In the genomic region with DNA sequence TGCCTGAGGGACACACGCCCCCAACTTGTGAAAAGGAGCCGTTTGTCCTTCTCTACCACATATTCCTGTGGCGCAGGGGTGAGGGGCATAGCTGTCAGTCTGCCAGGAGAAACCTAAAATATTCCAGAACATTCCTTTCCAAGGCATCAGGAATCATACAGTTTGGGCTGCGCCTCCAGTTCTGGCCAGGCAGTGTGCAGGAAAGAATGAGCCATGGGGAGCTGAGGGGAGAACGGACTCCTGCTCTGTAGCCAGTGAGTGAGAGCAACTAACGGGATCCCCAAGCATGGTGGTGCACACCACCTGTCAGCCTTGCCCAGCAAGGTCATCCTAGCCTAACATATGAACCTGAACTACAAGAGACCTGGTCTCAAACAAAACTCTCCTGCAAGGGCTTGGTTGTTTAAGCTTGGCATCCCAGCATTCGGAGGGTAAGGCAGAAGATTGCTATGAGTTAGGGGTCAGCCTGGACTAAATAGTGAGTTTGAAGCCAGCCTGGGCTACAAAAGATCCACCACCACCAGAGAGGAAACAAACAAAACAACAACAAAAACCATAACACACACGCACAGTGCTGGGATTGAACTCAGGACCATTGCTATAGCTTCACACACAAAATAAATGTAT, we compare ENCODE assay signal across 8 mouse cellular contexts. TPM values are rescaled to one million over a fixed set of nuclear protein-coding genes. Genes with fewer than 3 reads are reported as not detected.
DNase-seq lines count a peak whose midpoint lies in the region; ATAC-seq and TF ChIP-seq lines count a peak whose summit lies in the region.

No protein-coding gene starts in this region.

- H3K4me3 ChIP-seq in thymus, adult 2 months (ENCODE audit: control insufficient read depth, insufficient read depth, low read length): no peak overlapping the region
- no peak overlapping the region for H3K4me3 ChIP-seq in heart, embryonic 16.5 days (ENCODE audit: low read length)
- H3K4me3 ChIP-seq in stomach, postnatal 0 days (ENCODE audit: low read depth, low read length): no peak overlapping the region

- 64% methylated on average over 8 of the region's 8 CpGs for WGBS in thymus, adult 2 months
- 44% methylated on average over 8 of the region's 8 CpGs for WGBS in heart, embryonic 16.5 days
- WGBS in stomach, postnatal 0 days: 44% methylated on average over 8 of the region's 8 CpGs

- no peak for TF ChIP-seq EP300 in stomach, postnatal 0 days (optimal IDR thresholded peaks at IDR 0.05)

- H3K4me2 ChIP-seq in heart, embryonic 16.5 days (ENCODE audit: low read depth, low read length): peak overlapping the region; percentile 34
- H3K4me2 ChIP-seq in stomach, postnatal 0 days (replicated peaks; ENCODE audit: low read depth): no peak overlapping the region

- peaks cover 10% of the 10 kb centered on the region for H3K4me1 ChIP-seq in thymus, adult 2 months (replicated peaks; ENCODE audit: control insufficient read depth, insufficient read depth, low read length)
- peaks cover 16% of the 10 kb centered on the region for H3K4me1 ChIP-seq in heart, embryonic 16.5 days (ENCODE audit: control insufficient read depth, insufficient read depth, low read length)
- no peaks in the 10 kb centered on the region for H3K4me1 ChIP-seq in stomach, postnatal 0 days (replicated peaks; ENCODE audit: control insufficient read depth, insufficient read depth)

- no peak for TF ChIP-seq POLR2A in thymus, adult 2 months (IDR thresholded peaks at IDR 0.05; ENCODE audit: control insufficient read depth, extremely low read depth, insufficient read depth, low read length, poor library complexity)

- H3K27ac ChIP-seq in thymus, adult 2 months (ENCODE audit: control insufficient read depth, insufficient read depth, low read length): peak overlapping the region; percentile 23; the same call in 1 of the 2 replicates
- peak overlapping the region; percentile 84 for H3K27ac ChIP-seq in heart, embryonic 16.5 days (ENCODE audit: low read length)
- peak overlapping the region; percentile 85 for H3K27ac ChIP-seq in stomach, postnatal 0 days (replicated peaks)

- H3K36me3 ChIP-seq in thymus, adult 2 months (ENCODE audit: control insufficient read depth, insufficient read depth, low read length): no peaks in the 10 kb centered on the region
- no peaks in the 10 kb centered on the region for H3K36me3 ChIP-seq in heart, embryonic 16.5 days (ENCODE audit: control insufficient read depth, insufficient read depth)
- no peaks in the 10 kb centered on the region for H3K36me3 ChIP-seq in stomach, postnatal 0 days (ENCODE audit: control insufficient read depth, insufficient read depth, low read length)

- H3K27me3 ChIP-seq in thymus, adult 2 months (ENCODE audit: control insufficient read depth, insufficient read depth, low read length): no peaks in the 10 kb centered on the region
- H3K27me3 ChIP-seq in heart, embryonic 16.5 days (ENCODE audit: control insufficient read depth, insufficient read depth, low read length): no peaks in the 10 kb centered on the region
- H3K27me3 ChIP-seq in stomach, postnatal 0 days (ENCODE audit: control insufficient read depth, insufficient read depth, low read length): no peaks in the 10 kb centered on the region

- ATAC-seq in heart, embryonic 16.5 days (replicated peaks; ENCODE audit: extremely low read depth, insufficient read depth, low FRiP score): no peak; the same call in 1 of the 2 replicates
- ATAC-seq in stomach, postnatal 0 days (ENCODE audit: low FRiP score, low TSS enrichment): peak; percentile 51; the same call in 1 of the 2 replicates
- no peak for ATAC-seq in erythroid progenitor cell, adult 5-6 weeks (replicated peaks; ENCODE audit: low FRiP score, poor library complexity, severe bottlenecking)
- ATAC-seq in erythroblast, adult 5-6 weeks (replicated peaks; ENCODE audit: low FRiP score, poor library complexity, severe bottlenecking): no peak

- H3K9me3 ChIP-seq in heart, embryonic 16.5 days (replicated peaks; ENCODE audit: control insufficient read depth, low read length): no peaks in the 10 kb centered on the region
- no peaks in the 10 kb centered on the region for H3K9me3 ChIP-seq in stomach, postnatal 0 days (ENCODE audit: control insufficient read depth, low read length)

- TF ChIP-seq CTCF in thymus, adult 2 months (IDR thresholded peaks at IDR 0.05; ENCODE audit: borderline replicate concordance, control insufficient read depth, extremely low read depth, insufficient read depth, low read length, poor library complexity): no peak
- no peak for TF ChIP-seq CTCF in stomach, postnatal 0 days (IDR thresholded peaks at IDR 0.05; ENCODE audit: low read depth)

- peak overlapping the region; percentile 10 for H3K9ac ChIP-seq in heart, embryonic 16.5 days (ENCODE audit: low read length)
- no peak overlapping the region for H3K9ac ChIP-seq in stomach, postnatal 0 days (ENCODE audit: low read length)

- peak; percentile 49 to 69 for DNase-seq in heart, adult 18-20 months
- no peak for DNase-seq in heart, postnatal 4 days
- no peak for DNase-seq in thymus, adult 2 months
- no peak for DNase-seq in thymus, adult 18-20 months
- DNase-seq in stomach, postnatal 0 days (ENCODE audit: low spot score): no peak

RNA-seq across cellular contexts. Expression of gene Gm10282, which starts 2.0 kb away (rescaled TPM):
- total RNA-seq in heart, adult 18-20 months (2021): 1 to 10 TPM; 5.9 to 9.5 TPM
- total RNA-seq in heart, postnatal 4 days (2021): 10 to 100 TPM; 34.9 to 36.3 TPM
- polyA plus RNA-seq in thymus, adult 2 months (2012; rRNA removed): 13.6 and 19.8 TPM in 2 replicates
- polyA plus RNA-seq in heart, embryonic 16.5 days (2015; fragmentation: Nextera tagmentation; extraction: Ambion mirVana): 15.0 and 30.4 TPM in 2 replicates
- 9.6 and 9.9 TPM in 2 replicates for polyA plus RNA-seq in stomach, postnatal 0 days (2015; fragmentation: Nextera tagmentation; extraction: Ambion mirVana)
- 32.8 and 36.5 TPM in 2 replicates for total RNA-seq in erythroid progenitor cell, adult 5-6 weeks (2015; ENCODE audit: low replicate concordance)
- total RNA-seq in erythroid progenitor cell, adult 5-6 weeks (2017; ENCODE audit: low replicate concordance): 19.9 and 23.5 TPM in 2 replicates
- 22.9 and 31.8 TPM in 2 replicates for total RNA-seq in erythroblast, adult 5-6 weeks (2015; ENCODE audit: low replicate concordance)
- total RNA-seq in erythroblast, adult 5-6 weeks (2017; ENCODE audit: low replicate concordance): 14.9 and 39.9 TPM in 2 replicates

RNA-seq across cellular contexts. Expression of gene Klf2, which starts 15.7 kb away (rescaled TPM):
- 10 to 100 TPM; 74.3 to 76.9 TPM for total RNA-seq in heart, adult 18-20 months (2021)
- total RNA-seq in heart, postnatal 4 days (2021): 10 to 100 TPM; 65.3 to 68.2 TPM
- 62.1 and 86.9 TPM in 2 replicates for polyA plus RNA-seq in thymus, adult 2 months (2012; rRNA removed)
- polyA plus RNA-seq in heart, embryonic 16.5 days (2015; fragmentation: Nextera tagmentation; extraction: Ambion mirVana): 14.8 and 15.3 TPM in 2 replicates
- polyA plus RNA-seq in stomach, postnatal 0 days (2015; fragmentation: Nextera tagmentation; extraction: Ambion mirVana): 9.5 and 11.1 TPM in 2 replicates
- 5.4 and 13.3 TPM in 2 replicates for total RNA-seq in erythroid progenitor cell, adult 5-6 weeks (2015; ENCODE audit: low replicate concordance)
- total RNA-seq in erythroid progenitor cell, adult 5-6 weeks (2017; ENCODE audit: low replicate concordance): 2.9 and 5.5 TPM in 2 replicates
- total RNA-seq in erythroblast, adult 5-6 weeks (2015; ENCODE audit: low replicate concordance): 8.1 and 11.7 TPM in 2 replicates
- 3.4 and 4.6 TPM in 2 replicates for total RNA-seq in erythroblast, adult 5-6 weeks (2017; ENCODE audit: low replicate concordance)

Comparison
In these comparisons a context has a peak if more than half of its experiments do, and no peak if none do; other contexts are left out.
1. DNase-seq: peak in heart, adult 18-20 months (2 of 2); none in heart, postnatal 4 days (single experiment), thymus, adult 2 months (single experiment), thymus, adult 18-20 months (0 of 2) and stomach, postnatal 0 days (single experiment).
2. H3K27ac ChIP-seq: peak in every context shown above with its lines; median percentile 85 in stomach, postnatal 0 days; 84 in heart, embryonic 16.5 days; 23 in thymus, adult 2 months.
3. RNA of gene Klf2, which starts 15.7 kb away (total RNA-seq): 74.3 to 76.9 TPM in heart, adult 18-20 months and 65.3 to 68.2 TPM in heart, postnatal 4 days; 3.4 to 11.7 TPM in erythroblast, adult 5-6 weeks and 2.9 to 13.3 TPM in erythroid progenitor cell, adult 5-6 weeks; every median in the first group is over 4 times any median in the second.